Mouse (Mus musculus) liver, adult 2 months (tissue): ENCODE results near the gene Sh3rf1. TPM values are rescaled to one million over a fixed set of nuclear protein-coding genes. Genes with fewer than 3 reads are reported as not detected.
A peak's percentile ranks its signal among the peaks of the same experiment; 100 is the strongest.

Source experiments
- DNase-seq: peaks from one replicate; pipeline ENCODE4 v3.0.0-alpha.2; 2011; ENCODE audit warnings: low read depth, low spot score; ENCODE audit errors: extremely low read depth
- H3K27ac ChIP-seq: fragments of 200-500 bp; replicated peaks from 2 replicates; pipeline ENCODE4 v1.5.1; 2012; ENCODE audit warnings: low read depth, mild to moderate bottlenecking, control low read depth, inconsistent platforms, low read length; ENCODE audit not compliant: insufficient read depth
- H3K27me3 ChIP-seq: fragments of 200-500 bp; 2 replicates; pipeline ENCODE4 v1.6.1; 2012; ENCODE audit warnings: mild to moderate bottlenecking, moderate library complexity, low read length, inconsistent platforms; ENCODE audit not compliant: control insufficient read depth, insufficient read depth
- H3K36me3 ChIP-seq: fragments of 200-500 bp; 2 replicates; pipeline ENCODE4 v1.6.1; 2012; ENCODE audit warnings: low read length, inconsistent platforms; ENCODE audit not compliant: control insufficient read depth, insufficient read depth
- H3K4me1 ChIP-seq: fragments of 200-500 bp; 2 replicates; pipeline ENCODE4 v1.6.1; 2011; ENCODE audit warnings: low read length; ENCODE audit not compliant: control insufficient read depth, insufficient read depth
- H3K4me3 ChIP-seq: fragments of 200-500 bp; 2 replicates; pipeline ENCODE4 v1.5.1; 2011; ENCODE audit warnings: low read depth, mild to moderate bottlenecking, control low read depth, low read length, moderate library complexity; ENCODE audit not compliant: insufficient read depth
- H3K79me2 ChIP-seq: fragments of 200-500 bp; 2 replicates; pipeline ENCODE4 v1.6.1; 2012; ENCODE audit warnings: inconsistent platforms, mild to moderate bottlenecking, low read length, moderate library complexity; ENCODE audit not compliant: control insufficient read depth, insufficient read depth
- H3K9ac ChIP-seq: fragments of 200-500 bp; 2 replicates; pipeline ENCODE4 v1.6.1; 2012; ENCODE audit warnings: low read depth, mild to moderate bottlenecking, control low read depth, inconsistent platforms, low read length
- CTCF ChIP-seq: fragments of 200-500 bp; IDR thresholded peaks from 2 replicates; pipeline ENCODE4 v1.5.1; 2011; ENCODE audit warnings: low read depth, low read length, control low read depth
- POLR2A ChIP-seq: fragments of 200-500 bp; IDR thresholded peaks from 2 replicates; pipeline ENCODE4 v1.6.1; 2011; ENCODE audit warnings: low read length, control low read depth; ENCODE audit not compliant: insufficient read depth; ENCODE audit errors: extremely low read depth
- WGBS: fragments of 180-500 bp; shearing (Covaris S2); methylation state at CpG from one replicate; pipeline ENCODE4 v1.1.7; 2018; 5-methylcytosine and 5-hydroxymethylcytosine counted together
- polyA plus RNA-seq: library from polyadenylated mRNA; depleted of rRNA; stranded (reverse); fragments of >200 nt; gene quantifications from 2 replicates; pipeline ENCODE4 v1.2.3, GENCODE M21; 2012
- total RNA-seq: library from RNA; depleted of rRNA; stranded (reverse); fragments of >200 nt; gene quantifications from 2 replicates; pipeline ENCODE4 v1.2.3, GENCODE M21; 2014

Sh3rf1 gene
- total and polyA plus RNA-seq, 2 experiments: 1.6 to 1.8 TPM

GRCm38 (mm10) chr8:61310403-61310871 is 86.8 kb downstream of the Sh3rf1 start:
- 74% methylated on average over 9 of the region's 9 CpGs for WGBS

GRCm38 (mm10) chr8:61313016-61313415 is 89.3 kb downstream of the Sh3rf1 start:
- Histone ChIP-seq H3K27me3 (no peaks in the 10 kb centered on the region), H3K9ac (no peak overlapping the region), H3K4me1 (peaks cover 2% of the 10 kb centered on the region; the same call in 1 of the 2 replicates), H3K27ac (no peak overlapping the region), H3K79me2 (peaks cover 3% of the 10 kb centered on the region; the same call in 1 of the 2 replicates), H3K4me3 (no peak overlapping the region), H3K36me3 (no peaks in the 10 kb centered on the region)
- TF ChIP-seq CTCF (no peak), POLR2A (no peak)
- 91% methylated on average over 7 of the region's 7 CpGs for WGBS
- DNase-seq: no peak

More at GRCm38 (mm10) chr8:61310403-61310871, 86.8 kb downstream of the Sh3rf1 start:
- peaks cover 3% of the 10 kb centered on the region; the same call in 1 of the 2 replicates for H3K79me2 ChIP-seq
- H3K4me1 ChIP-seq: no peaks in the 10 kb centered on the region
- no peak overlapping the region for H3K4me3 ChIP-seq
- TF ChIP-seq CTCF (no peak), POLR2A (no peak)
- DNase-seq: no peak
- H3K27me3 ChIP-seq: no peaks in the 10 kb centered on the region
- no peak overlapping the region for H3K27ac ChIP-seq
- H3K9ac ChIP-seq: no peak overlapping the region
- H3K36me3 ChIP-seq: no peaks in the 10 kb centered on the region

- Histone ChIP-seq H3K27ac (0 out of 2 replicates have a peak overlapping the region, but pooled peaks have one; percentile 40), H3K27me3 (no peaks in the 10 kb centered on the region), H3K36me3 (no peaks in the 10 kb centered on the region), H3K4me3 (no peak overlapping the region), H3K4me1 (peaks cover 2% of the 10 kb centered on the region; the same call in 1 of the 2 replicates), H3K79me2 (peaks cover 3% of the 10 kb centered on the region; the same call in 1 of the 2 replicates), H3K9ac (no peak overlapping the region)
- TF ChIP-seq POLR2A: no peak
- TF ChIP-seq CTCF: no peak
- peak; percentile 7 for DNase-seq
- 64% methylated on average over 10 of the region's 10 CpGs for WGBS
These were observed 92.5 kb downstream of the Sh3rf1 start for GRCm38 (mm10) chr8:61316012-61316767.

- H3K4me1 ChIP-seq: peaks cover 2% of the 10 kb centered on the region; the same call in 1 of the 2 replicates
- peaks cover 3% of the 10 kb centered on the region; the same call in 1 of the 2 replicates for H3K79me2 ChIP-seq
- H3K27ac ChIP-seq: no peak overlapping the region
- no peaks in the 10 kb centered on the region for H3K36me3 ChIP-seq
- 75% methylated on average over 10 of the region's 10 CpGs for WGBS
- H3K4me3 ChIP-seq: no peak overlapping the region
- TF ChIP-seq CTCF: no peak
- no peak for TF ChIP-seq POLR2A
- H3K27me3 ChIP-seq: no peaks in the 10 kb centered on the region
- DNase-seq: peak; percentile 5
- no peak overlapping the region for H3K9ac ChIP-seq
These were observed 93.3 kb downstream of the Sh3rf1 start for GRCm38 (mm10) chr8:61316813-61317534.

GRCm38 (mm10) chr8:61317535-61318136 is 94.0 kb downstream of the Sh3rf1 start:
- Histone ChIP-seq H3K4me1 (peaks cover 2% of the 10 kb centered on the region; the same call in 1 of the 2 replicates), H3K4me3 (no peak overlapping the region), H3K79me2 (peaks cover 3% of the 10 kb centered on the region; the same call in 1 of the 2 replicates), H3K9ac (no peak overlapping the region), H3K27me3 (no peaks in the 10 kb centered on the region), H3K27ac (no peak overlapping the region), H3K36me3 (no peaks in the 10 kb centered on the region)
- no peak for DNase-seq
- TF ChIP-seq CTCF (no peak), POLR2A (no peak)
- 94% methylated on average over 6 of the region's 6 CpGs for WGBS
